Comparison of ENCODE assay signal across 19 mouse cellular contexts in the genomic region with DNA sequence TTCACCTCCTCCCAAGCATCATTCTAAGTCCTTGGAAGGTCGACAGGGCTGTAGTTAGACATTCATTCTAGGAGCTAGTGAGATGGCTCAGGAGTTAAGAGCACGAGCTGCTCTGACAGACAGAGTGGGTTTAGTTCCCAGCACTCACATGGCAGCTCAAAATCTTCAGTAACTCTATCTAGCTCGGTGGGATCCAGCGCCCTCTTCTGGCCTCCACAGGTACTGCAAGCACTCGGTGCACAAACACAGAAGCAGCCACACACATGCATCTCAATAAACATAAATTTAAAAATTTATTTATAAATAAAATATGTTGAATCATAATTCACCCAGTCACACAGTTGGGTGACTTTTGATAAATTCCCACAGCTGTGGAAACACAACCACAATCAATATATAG.
DNase-seq lines count a peak whose midpoint lies in the region; ATAC-seq and TF ChIP-seq lines count a peak whose summit lies in the region.
"Had no signal": no experiment of that assay in that cellular context is flagged by ENCODE, and none has a peak within 500 bp of the region (broad histone marks: within the 10 kb centered on the region; RNA-seq: fewer than 3 reads in every experiment).

No protein-coding gene starts in this region.

- H3K9ac ChIP-seq in midbrain, postnatal 0 days (replicated peaks; ENCODE audit: low read length, poor library complexity, severe bottlenecking), result no peak overlapping the region
- H3K9ac ChIP-seq in midbrain, embryonic 16.5 days (ENCODE audit: low read depth, low read length), result no peak overlapping the region
- H3K9ac ChIP-seq: embryonic facial prominence, embryonic 15.5 days; heart, embryonic 13.5 days; liver, embryonic 15.5 days; midbrain, embryonic 12.5 days had no signal

- DNase-seq in layer of hippocampus, adult 2 months (ENCODE audit: low spot score in 2 of 2), result no peak
- DNase-seq in layer of hippocampus, adult 11-12 months (ENCODE audit: low spot score), result no peak
- no peak for DNase-seq in midbrain, postnatal 0 days (ENCODE audit: low spot score)
- DNase-seq in ZHBTc4 (ENCODE audit: low read depth, low spot score), result peak; percentile 54
- DNase-seq in thymus, postnatal 0 days (ENCODE audit: low spot score), result no peak
- DNase-seq in kidney, adult 11 months, result no peak
- DNase-seq: adrenal gland, postnatal 36 days; cerebellum, adult 9-10 months; embryo, embryonic 11 days; heart, postnatal 4 days; kidney, adult 9 months; layer of hippocampus, postnatal 36 days; left cerebral cortex, postnatal 4 days; thymus, adult 2 months had no signal

- H3K27me3 ChIP-seq in midbrain, postnatal 0 days (ENCODE audit: insufficient read depth, low read length), result no peaks in the 10 kb centered on the region
- H3K27me3 ChIP-seq in midbrain, embryonic 16.5 days (ENCODE audit: control insufficient read depth, insufficient read depth, low read depth, low read length), result no peaks in the 10 kb centered on the region
- H3K27me3 ChIP-seq: embryonic facial prominence, embryonic 15.5 days; heart, embryonic 13.5 days; liver, embryonic 15.5 days; midbrain, embryonic 12.5 days had no signal

- no peaks in the 10 kb centered on the region for H3K4me1 ChIP-seq in midbrain, postnatal 0 days (ENCODE audit: insufficient read depth, low read length)
- H3K4me1 ChIP-seq in midbrain, embryonic 16.5 days (ENCODE audit: control insufficient read depth, insufficient read depth, low read length), result no peaks in the 10 kb centered on the region
- H3K4me1 ChIP-seq: embryonic facial prominence, embryonic 15.5 days; heart, embryonic 13.5 days; liver, embryonic 15.5 days; midbrain, embryonic 12.5 days had no signal

- no peak overlapping the region for H3K4me2 ChIP-seq in midbrain, postnatal 0 days (ENCODE audit: low read depth, low read length, poor library complexity, severe bottlenecking)
- no peak overlapping the region for H3K4me2 ChIP-seq in midbrain, embryonic 16.5 days (ENCODE audit: low read length)
- H3K4me2 ChIP-seq: embryonic facial prominence, embryonic 15.5 days; heart, embryonic 13.5 days; liver, embryonic 15.5 days; midbrain, embryonic 12.5 days had no signal

- no peaks in the 10 kb centered on the region for H3K9me3 ChIP-seq in midbrain, postnatal 0 days (ENCODE audit: low read length)
- H3K9me3 ChIP-seq in midbrain, embryonic 16.5 days (replicated peaks; ENCODE audit: control insufficient read depth, low read length, poor library complexity, severe bottlenecking), result no peaks in the 10 kb centered on the region

- no peak overlapping the region for H3K4me3 ChIP-seq in layer of hippocampus, adult 2 months
- H3K4me3 ChIP-seq in midbrain, postnatal 0 days (ENCODE audit: low read depth, low read length), result no peak overlapping the region
- no peak overlapping the region for H3K4me3 ChIP-seq in midbrain, embryonic 16.5 days (ENCODE audit: low read depth, low read length)
- H3K4me3 ChIP-seq: embryonic facial prominence, embryonic 15.5 days; heart, embryonic 13.5 days; liver, embryonic 15.5 days; midbrain, embryonic 12.5 days had no signal

- TF ChIP-seq CTCF in layer of hippocampus, adult 2 months (conservative IDR thresholded peaks at IDR 0.05), result peak; percentile 66
- peak; percentile 45 for TF ChIP-seq CTCF in midbrain, postnatal 0 days (IDR thresholded peaks at IDR 0.05)

- 87% methylated on average over 5 of the region's 5 CpGs for WGBS in midbrain, postnatal 0 days
- 84% methylated on average over 5 of the region's 5 CpGs for WGBS in midbrain, embryonic 16.5 days

- no peaks in the 10 kb centered on the region for H3K36me3 ChIP-seq in midbrain, postnatal 0 days (ENCODE audit: insufficient read depth, low read length)
- no peaks in the 10 kb centered on the region for H3K36me3 ChIP-seq in midbrain, embryonic 16.5 days (ENCODE audit: control insufficient read depth, insufficient read depth, low read length)
- H3K36me3 ChIP-seq: embryonic facial prominence, embryonic 15.5 days; heart, embryonic 13.5 days; liver, embryonic 15.5 days; midbrain, embryonic 12.5 days had no signal

- ATAC-seq in midbrain, postnatal 0 days (ENCODE audit: low FRiP score), result no peak
- no peak for ATAC-seq in midbrain, embryonic 16.5 days

- H3K27ac ChIP-seq in layer of hippocampus, adult 2 months, result no peak overlapping the region
- no peak overlapping the region for H3K27ac ChIP-seq in midbrain, postnatal 0 days (ENCODE audit: low read depth, low read length)
- no peak overlapping the region for H3K27ac ChIP-seq in midbrain, embryonic 16.5 days (ENCODE audit: low read length)
- H3K27ac ChIP-seq: embryonic facial prominence, embryonic 15.5 days; heart, embryonic 13.5 days; liver, embryonic 15.5 days; midbrain, embryonic 12.5 days had no signal
